Mouse (Mus musculus) mature B cell (primary cell): ENCODE measurements around the gene Slc15a3.

Source experiments
- in situ Hi-C: fragments of 300-500 bp; cut with MboI; formaldehyde crosslinking; loops from 2 replicates; pipeline ENCODE4 v1.14.3; 2019

The Slc15a3 gene

DNA sequence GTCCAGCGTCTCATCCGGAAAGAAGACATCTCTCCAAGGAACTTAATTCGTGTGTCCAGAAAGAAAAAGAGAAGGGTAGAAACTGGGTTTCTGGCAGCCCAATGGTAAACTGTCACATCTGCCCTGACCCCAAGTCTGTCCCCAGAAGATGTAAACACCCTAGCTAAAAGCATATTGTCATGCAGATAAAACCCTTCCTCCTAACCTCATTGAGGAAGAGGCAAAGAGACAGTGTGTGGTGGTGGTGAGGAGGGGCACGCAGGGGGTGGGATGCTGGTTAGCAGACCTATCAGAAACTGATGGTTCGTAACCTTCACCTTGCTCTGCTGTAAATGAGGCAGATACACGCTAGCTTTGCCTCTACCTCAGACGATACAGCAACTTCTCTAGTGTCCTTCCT, 18.2 kb upstream of the Slc15a3 start:
- in situ Hi-C loops = no loop called here

DNA sequence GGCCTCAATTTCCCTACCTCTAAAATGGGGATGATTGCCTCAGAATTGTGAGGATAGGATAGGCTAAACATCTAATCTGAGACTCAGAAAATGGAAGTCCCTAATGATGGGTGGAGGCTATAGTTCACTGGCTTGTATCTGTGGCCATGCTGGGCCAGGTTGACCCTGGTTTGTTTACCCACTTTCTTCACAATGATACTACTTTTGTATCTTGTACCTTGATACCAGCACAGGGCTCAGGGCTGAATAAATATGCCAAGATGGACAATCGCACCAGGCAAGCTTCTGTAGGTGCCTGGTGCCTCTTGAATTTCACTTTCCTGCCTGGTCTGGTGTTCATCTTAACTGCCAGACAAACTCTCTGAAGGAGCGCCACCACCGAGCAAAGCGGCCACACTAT, 17.0 kb upstream of the Slc15a3 start:
- in situ Hi-C loops = no loop called here

DNA sequence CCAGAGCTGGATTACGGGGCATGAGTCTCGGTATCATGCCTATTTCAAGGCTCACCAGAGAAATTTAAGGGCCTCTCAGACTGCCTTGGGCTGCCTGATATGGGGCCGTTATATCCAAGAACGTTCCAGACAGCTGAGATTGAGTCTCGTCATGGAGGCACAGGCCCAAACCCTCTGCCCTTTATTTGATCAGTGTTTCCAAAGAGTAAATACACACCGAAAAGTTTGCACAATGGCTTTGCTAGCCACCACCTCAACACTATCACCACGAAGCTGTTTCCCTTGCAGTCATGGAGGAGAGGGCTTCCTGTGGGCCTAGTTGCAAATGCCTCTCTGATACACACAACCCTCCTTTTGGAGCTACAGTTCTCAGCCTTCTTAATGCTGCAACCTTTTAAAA, 15.5 kb upstream of the Slc15a3 start:
- in situ Hi-C loops = no loop called here

DNA sequence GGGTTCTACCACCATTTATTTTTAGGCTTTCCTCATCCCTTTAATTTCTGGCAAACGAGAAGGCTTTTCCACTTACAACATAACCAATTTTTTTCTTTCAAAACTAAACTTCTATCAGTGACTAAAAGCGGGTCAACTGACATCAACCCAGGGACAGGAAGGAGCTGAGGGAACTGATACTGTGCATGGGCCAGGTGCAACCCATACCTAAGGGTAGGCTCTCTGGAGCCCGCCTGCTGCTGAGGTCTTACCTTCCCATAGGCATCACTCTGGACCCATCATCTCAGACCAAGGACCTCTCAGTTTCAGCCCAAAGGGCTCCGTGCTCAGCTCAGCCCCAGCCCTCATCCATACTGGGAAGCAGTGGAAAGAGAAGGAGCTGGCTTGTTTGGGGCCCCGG, 11.2 kb upstream of the Slc15a3 start:
- in situ Hi-C loops = no loop called here

DNA sequence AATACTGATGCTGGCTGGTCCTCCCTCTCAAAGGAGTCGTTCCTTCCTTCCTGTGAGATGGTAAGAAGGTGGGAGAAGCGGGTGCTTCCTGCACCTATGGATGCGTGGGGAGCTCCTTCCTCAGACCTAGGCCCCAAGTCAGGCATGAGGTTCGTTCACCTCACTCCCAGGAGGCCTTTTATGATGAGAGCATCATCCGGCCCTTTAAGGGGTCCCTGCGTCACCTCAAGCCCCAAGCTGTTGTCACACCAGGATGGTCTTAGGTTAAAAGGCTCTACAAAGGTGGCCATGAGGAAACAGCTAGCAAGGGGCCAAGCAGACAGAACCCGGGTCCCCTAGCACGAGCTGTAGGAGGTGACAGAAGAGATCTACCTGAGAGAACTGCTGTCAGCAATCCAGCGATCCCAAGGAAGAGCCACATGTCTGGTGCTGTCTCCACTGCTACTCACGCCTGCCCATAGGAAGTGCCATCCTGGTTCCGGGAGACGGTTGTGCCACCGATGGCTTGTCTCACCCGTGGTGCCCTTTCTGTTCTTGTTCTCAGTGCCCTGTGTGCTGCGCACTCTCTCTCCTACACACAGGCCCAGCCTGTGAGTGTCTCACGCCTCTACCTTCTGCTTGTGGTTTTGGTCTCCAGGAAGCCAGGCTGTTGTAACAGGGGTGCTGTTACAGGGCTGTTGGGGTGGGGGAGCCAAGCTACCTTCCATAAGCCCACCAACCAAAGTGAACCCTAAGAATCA, 9.9 kb upstream of the Slc15a3 start, which contains the start of gene Cd6:
Gene Cd6 (minus strand): TSS at position 623 of the 740 bp plus-strand sequence.
- in situ Hi-C loops = no loop called here

DNA sequence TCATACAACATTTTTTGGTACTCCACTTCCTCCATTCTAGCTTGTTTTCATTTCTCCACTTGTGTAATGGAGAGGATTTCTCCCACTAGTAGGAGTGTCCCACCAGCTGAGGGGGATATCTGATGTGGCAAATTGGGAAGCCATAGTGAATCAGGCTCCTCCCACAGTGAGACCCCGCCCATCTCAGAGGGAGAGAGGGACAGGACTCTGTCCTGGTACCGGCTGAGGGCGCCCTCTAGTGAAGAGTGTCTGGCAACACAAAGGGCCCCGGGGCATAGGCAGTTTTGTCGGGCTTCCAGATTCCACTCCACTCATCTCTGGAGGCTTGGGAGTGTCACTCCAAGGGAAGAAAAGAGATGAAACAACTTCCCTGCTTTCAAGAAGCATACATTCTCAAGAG, 8.1 kb upstream of the Slc15a3 start:
- in situ Hi-C loops = no loop called here

DNA sequence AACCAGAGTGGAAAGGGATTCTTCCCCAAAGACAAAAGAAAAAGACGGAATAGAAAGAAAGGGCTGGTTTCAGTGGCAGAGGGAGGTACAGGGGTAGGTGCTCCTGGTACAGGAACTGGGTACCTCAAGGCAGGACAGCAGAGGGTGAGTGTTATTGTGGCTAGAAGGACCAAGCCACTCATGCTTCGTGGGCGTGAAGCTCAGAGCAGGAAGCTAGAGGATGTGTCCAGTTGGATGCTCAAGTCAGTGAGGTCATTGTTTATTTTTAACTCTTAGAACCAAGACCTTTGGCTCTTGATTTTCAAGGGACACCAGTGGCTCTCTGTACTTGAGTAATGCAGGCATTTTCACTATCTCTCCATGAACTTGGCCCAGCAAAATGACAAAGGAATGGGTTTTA, 7.5 kb upstream of the Slc15a3 start:
- in situ Hi-C loops = no loop called here

DNA sequence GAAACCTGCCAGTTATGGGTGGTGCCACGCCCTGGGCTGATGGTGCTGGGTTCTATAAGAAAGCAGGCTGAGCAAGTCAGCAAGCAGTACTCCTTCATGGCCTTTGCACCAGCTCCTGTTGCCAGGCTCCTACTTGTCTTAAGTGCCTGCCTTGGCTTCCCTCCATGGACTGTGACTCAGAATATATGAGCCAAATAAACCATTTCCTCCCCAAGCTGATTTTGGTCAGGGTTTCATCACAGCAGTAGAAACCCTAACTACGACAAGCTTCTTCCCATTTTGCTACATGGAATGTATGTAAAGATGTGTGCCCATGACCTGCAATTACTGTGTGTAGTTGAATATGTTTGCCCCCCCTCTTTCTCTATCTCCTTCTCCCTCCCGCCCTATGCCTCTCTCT, 5.9 kb upstream of the Slc15a3 start:
- in situ Hi-C loops = no loop called here

DNA sequence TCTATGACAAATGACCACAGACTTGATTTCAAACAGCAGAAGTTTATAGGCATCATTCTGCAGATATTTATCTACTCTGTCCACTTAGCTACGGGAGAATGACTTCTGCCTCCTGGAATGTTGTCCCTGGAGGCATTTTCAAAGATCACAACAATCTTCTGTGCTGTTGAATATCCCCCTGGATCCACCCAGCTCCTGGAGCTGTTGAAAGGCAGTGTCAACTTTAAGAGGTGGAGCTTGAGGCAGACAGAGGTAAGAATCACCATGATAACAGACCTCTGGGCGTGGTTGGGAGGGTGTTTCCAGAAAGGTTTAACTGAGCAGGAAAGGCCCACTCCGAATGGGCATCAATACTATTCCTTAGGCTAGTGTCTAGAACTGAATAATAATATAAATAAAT, 3.9 kb upstream of the Slc15a3 start:
- in situ Hi-C loops = no loop called here

DNA sequence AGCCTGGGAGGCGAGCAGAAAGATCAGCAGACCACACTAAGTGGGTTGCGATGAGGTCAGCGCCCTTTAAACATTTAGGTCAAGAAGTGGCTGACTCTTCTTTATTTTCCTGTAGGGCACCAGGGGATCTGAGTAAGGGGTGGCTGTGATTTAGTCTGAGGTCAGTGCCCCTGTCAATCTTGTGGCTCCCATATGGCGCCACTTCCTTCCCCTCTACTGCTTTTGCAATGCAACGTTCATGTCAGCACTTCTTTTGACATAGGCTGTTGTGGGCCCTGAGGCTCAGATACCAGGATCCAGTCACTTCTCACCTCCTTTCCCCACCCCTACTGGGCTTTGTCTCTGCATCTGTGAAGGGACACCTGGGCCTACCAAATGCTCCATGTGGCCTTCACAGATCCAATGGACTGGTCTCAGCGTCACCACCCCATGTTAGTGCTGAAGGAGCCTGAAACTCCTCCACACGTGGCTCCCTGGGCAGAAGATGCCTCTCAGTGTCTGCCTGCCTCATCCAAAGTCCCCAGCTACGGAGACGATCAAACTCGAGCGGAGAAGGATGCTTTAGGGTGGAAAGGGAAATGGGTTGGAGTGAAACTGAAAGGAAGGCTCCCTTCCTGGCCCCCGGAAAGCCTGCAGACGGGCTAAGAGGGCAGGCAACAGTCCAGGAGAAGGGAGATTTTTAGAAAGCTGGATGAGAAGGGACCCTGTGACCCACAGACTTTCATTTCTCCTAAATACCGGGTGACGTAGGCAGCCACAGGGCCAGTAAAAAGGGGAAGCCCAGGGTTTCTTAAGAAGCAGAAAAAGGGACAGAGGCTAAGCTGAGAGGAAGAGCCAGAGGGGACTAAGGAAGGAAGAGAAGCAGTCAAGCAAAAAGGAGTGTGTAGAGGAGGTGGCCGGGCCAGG, 2.4 kb downstream of the Slc15a3 start:
- in situ Hi-C loops = no loop called here

DNA sequence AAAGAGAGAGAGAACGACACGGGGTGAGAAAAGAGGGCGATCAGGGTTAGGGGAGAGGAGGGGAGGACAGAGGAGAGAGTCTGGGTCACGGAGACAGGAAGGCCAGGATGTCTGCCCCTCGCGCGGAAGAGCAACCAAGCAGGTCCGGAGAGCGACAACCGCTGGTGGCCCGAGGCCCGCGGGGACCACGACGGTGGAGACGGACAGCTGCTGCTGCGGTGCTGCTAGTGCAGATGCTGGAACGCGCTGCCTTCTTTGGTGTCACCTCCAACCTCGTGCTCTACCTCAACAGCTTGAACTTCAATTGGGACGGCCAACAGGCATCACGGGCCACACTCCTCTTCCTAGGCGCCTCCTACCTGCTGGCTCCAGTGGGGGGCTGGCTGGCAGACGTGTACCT, 3.4 kb downstream of the Slc15a3 start:
- in situ Hi-C loops = no loop called here

DNA sequence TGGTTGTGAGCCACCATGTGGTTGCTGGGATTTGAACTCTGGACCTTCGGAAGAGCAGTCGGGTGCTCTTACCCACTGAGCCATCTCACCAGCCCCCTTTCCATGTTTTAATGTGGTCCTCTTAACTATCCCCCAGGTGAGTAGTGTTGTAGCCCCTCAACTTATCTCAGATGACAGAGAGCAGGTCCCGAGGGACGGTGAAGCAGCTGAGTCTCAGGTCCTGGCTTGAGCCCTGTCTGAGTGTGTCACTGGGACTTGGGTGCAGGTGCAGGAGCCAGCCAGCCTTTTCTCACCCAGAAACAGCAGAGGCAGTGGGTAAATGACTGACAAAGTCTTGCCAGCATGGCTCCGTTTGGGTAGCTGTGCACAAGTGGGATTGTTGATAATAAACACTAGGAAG, 4.7 kb downstream of the Slc15a3 start:
- in situ Hi-C loops = no loop called here

DNA sequence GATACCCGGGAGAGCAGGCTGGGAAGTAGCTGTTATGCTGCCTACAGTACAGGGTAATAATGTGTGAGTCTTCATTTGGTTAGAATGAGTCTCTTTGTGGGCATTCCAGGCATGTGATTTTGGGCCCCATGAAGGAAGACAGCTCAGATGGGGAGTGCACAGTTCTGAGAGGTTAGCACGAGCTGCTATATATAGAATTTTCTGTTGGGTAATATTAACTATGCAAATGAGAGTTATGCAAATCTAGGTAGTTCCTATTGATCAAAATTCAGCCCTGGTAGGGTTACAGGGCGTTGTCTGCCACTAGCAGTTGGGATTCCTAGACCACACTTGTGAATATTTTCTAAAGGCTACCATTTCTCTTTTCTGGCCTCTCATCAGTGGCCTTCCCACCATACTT, 5.9 kb downstream of the Slc15a3 start:
- in situ Hi-C loops = no loop called here

DNA sequence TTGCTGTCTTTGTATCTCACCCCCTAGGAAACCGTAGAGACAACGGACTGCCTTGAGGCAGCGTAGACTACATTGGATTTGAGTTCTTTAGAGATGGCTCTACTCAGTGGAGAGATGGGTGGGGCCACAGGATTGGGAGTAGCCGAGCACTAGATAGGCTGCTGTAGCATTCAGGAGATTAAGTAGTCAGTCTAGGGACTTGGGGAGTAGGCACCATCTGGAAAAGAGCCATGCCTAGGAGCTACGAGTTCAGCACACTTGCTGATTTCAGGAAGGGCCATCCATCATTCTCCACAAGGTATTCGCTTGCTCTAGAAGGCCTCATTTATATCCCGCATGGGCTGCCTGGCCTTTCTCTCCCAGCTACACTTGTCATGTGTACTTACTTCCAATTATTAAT, 6.6 kb downstream of the Slc15a3 start:
- in situ Hi-C loops = no loop called here

DNA sequence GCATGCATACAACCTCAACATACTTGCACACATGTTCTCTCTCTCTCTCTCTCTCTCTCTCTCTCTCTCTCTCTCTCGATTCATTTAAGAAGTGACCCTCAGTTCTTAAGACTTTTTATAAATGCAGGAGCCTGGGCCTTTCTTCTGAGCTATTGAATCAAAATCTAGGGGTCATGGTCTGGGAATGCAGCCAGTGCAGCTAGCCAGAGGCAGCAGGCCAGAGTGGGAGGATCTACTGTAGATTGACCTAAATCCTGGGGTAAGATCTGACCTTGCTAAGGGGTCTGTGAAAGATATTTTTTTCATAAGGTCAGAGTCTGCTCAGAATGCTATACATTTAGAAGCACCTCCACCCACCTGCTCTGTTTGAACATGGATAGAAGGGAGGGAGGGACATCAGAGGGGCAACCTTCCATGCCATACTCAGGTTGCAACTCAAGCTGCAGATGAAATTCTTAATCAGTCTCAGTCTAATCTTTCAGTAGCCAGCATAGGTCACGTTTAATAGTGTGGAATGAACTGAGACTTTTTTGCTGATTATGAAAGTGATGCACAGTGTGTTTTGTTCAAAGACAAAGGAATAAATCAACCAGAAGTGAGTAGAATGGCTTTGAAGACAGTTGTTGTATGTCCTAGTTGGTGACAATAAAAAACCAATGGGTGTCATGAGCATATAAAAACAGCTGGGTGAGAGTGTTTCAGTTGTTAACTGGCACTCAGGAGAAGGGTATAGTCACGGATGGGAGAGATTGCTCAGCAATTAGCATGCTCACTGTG, 8.0 kb downstream of the Slc15a3 start:
- in situ Hi-C loops = no loop called here

DNA sequence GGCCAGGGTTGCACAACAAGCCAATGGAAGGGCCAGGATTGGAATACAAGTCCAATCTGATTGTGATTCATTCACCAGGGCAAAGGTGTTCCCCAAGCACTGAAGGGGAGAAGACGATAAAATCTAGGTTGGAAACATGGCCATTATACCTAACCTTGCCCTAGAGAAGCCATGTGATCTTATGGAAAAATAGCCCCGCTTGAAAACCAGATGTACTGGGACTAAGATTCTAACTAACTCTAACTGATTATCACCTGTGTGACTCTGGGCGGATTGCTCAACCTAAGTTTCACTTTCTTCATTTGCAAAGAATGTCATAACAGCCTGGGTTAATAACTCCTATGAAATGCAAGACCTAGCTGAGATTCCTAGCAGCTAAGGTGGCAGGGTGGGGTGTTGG, 15.9 kb downstream of the Slc15a3 start:
- in situ Hi-C loops = no loop called here

DNA sequence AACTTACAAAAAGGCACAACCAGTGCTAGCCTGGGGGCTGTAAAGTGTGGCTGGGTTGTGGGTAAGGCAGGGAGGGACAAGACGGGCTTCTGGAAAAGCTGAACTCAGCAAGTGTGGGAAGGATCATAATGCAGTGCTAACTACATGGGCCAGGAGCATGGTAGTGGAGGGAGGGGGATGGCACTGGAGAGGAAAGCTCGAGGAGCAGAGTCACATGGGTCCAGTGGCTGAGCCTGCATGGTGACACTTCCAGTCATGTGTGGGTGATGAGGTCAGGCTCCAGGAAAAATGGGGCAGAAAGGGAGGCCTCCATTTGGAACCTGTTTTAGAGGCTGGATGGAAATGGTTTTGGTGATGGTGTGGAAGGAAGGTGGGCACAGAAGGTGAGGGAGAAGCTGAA, 17.0 kb downstream of the Slc15a3 start:
- in situ Hi-C loops = no loop called here

DNA sequence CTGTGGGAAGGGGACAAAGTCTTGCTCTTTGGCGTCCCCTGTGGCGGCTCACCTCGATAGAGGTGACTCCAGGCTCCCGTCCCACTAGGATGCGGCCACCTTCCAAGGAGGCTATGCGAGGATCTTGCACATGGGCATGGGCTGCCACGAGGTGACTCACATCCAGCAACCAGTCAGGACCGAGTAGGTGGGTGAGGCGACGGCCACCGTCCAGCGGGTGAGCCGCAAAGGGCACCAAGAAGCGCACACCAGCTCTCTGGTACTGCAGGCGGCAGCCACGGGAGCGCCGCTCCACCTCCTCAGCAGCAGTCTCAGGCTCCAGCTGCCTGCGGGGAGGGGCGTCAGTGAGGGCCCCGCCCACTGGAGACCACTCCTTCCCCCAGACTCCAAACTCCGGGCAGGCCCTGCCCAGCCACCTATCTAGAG, 20.6 kb downstream of the Slc15a3 start:
- in situ Hi-C loops = no loop called here

DNA sequence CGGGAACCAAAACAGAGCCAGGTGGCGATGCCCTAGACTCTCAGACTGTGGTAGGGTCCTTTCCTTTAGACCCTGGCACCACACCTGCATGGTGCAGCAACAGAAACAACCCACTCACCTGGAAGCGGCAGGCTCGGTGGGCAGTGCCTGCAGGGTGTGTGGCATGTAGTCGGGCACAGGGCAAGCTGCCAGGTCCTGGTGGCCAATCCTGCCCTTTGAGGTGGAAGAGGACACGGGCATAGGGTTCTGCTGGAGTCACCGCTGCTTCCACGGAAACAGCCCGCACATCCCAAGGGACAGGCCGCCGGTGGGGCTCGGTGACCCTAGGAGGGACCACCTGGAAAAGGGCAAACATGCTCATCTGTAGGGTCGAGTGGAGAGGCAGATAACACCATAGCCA, 26.8 kb downstream of the Slc15a3 start:
- in situ Hi-C loops = no loop called here

DNA sequence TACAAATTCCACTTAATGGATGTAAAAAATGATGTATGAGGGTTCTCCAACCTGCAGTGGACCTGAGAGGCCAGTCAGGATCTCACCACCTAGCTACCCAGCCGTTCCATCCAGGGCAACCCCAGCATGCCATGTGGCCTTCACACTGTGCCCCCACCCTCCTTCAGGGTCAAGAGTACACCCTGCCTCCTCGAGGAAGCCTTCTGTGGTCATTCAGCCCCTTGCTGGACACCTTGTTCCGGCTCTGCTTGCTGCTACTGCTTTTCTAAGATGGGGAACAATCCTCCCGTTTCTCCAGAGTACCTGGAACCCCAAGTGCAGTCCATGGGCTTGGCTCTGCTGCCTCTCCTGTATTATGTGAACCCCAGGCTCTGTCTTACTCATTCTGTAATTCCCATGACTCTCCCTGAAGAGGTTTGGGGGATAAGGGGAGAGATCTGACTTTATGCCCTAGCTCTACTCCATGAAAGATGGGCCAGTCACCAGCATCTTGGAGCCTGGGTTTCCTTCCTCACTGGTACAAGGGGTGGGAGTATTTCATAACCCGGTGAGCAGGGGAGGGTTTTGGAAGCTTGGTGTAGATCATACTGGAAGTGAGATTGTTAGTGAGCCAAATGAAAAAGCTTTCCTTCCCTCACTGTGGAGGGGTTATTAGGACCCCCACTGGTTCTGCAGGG, 28.6 kb downstream of the Slc15a3 start:
- in situ Hi-C loops = no loop called here

DNA sequence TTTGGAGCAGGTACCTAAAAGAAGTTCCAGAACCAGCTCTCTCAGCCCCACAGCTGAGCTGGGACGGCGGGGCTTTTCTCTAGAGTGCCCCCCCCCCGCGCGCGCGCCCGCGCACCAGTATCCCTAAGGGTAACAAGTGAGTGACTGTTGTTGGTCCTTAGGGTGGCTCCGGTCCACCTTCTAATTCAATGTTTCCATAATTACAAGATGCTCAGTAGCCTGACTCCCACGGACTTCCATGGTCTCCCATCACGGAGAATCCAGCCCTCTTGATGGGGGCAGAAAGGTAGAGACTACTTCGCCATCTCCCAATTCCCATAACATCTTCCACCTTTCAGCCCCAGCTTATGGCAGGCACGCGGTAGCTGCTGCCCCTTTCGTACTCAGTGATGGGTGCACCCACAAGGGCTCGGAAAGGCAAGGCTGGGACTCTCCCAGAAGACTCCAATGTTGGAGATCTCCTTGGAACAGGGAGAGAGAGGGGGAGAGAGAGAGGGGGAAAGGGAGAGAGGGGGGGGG, 29.2 kb downstream of the Slc15a3 start:
- in situ Hi-C loops = no loop called here
